ENCODE assay signal across 16 mouse cellular contexts in genomic region chr12:7709102-7709501, GRCm38 (mm10).
"Had no signal": no experiment of that assay in that cellular context is flagged by ENCODE, and none has a peak within 500 bp of the region (broad histone marks: within the 10 kb centered on the region; RNA-seq: fewer than 3 reads in every experiment).

No protein-coding gene starts in this region.

- DNase-seq: kidney, adult 8-10 months; kidney, postnatal 25 days; lung, adult 2 months; lung, postnatal 36 days; retina, postnatal 1 day; right cerebral cortex, postnatal 4 days; spleen, adult 18-20 months; thymus, adult 18-20 months; thymus, postnatal 14 days had no signal

- H3K27me3 ChIP-seq: liver, embryonic 15.5 days had no signal

- H3K9me3 ChIP-seq: limb, embryonic 10.5 days; liver, embryonic 15.5 days had no signal

- H3K4me2 ChIP-seq: liver, embryonic 11.5 days; liver, embryonic 15.5 days had no signal

- H3K36me3 ChIP-seq: limb, embryonic 10.5 days; liver, embryonic 15.5 days had no signal

- H3K4me1 ChIP-seq: limb, embryonic 10.5 days; liver, embryonic 15.5 days had no signal

- ATAC-seq: intestine, postnatal 0 days; lung, postnatal 0 days had no signal

- H3K4me3 ChIP-seq: left cerebral cortex, adult 2 months; limb, embryonic 10.5 days; liver, embryonic 15.5 days; myocyte had no signal

- H3K27ac ChIP-seq: left cerebral cortex, adult 2 months; limb, embryonic 10.5 days; liver, embryonic 15.5 days had no signal

- H3K9ac ChIP-seq: liver, embryonic 15.5 days had no signal
